Mouse (Mus musculus): Measurements from ENCODE around the gene Samd1.

DNA sequence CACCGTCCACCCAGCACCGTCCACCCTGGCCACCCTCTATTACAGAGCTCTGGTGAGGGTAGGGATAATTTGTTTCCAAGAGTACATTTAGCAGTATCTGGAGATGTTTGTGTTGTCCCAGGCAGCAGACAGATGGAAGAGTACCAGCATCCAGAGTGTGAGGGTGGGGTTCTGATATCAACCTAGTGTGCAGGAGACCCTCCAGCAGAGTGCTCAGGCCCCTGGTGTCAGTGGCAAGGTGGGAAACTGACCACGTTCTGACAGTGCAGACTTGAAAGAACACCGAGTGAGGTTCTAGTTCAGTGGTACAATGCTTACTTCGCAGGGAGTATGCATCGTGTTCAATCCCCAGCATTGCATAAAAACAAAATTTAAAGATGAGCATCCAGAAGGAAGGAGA, 25.8 kb upstream of the Samd1 start:
- TF ChIP-seq POLR2A (IDR thresholded peaks at IDR 0.05; ENCODE audit: control insufficient read depth, extremely low read depth, insufficient read depth, low read length, poor library complexity) (no peak), CTCF (IDR thresholded peaks at IDR 0.05; ENCODE audit: borderline replicate concordance, control insufficient read depth, extremely low read depth, insufficient read depth, low read length, poor library complexity) (no peak)
